Mouse (Mus musculus) erythroblast, embryonic 14.5 days (primary cell): Measurements from ENCODE around the gene Srsf3.

Source experiments
- GATA1 ChIP-seq: IDR thresholded peaks from 2 replicates; pipeline ENCODE4 v1.6.1; 2012; ENCODE audit warnings: low read length, inconsistent platforms, mixed read lengths
- TAL1 ChIP-seq: IDR thresholded peaks from 3 replicates; pipeline ENCODE4 v1.6.1; 2012; ENCODE audit warnings: low read length, inconsistent platforms, mixed read lengths

DNA sequence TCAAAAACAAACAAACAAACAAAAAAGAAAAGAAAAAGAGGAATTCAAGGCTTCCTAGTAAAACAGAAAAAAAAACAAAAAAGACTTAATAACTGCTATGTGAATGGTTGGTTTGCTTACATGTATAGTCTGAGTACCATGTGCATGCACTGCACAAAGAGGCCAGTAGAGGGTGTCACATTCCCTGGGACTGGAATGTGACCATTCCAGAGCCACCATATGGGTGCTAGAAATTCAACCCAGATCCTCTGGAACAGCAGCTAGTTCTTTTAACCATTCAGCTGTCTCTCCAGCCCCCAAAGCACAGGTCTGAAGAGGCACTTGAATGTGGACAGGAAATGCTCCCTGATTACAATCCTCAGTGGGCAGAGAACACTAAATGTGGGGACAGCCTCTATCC is 45.6 kb upstream of the Srsf3 start:
- TF ChIP-seq TAL1, result no peak
- no peak for TF ChIP-seq GATA1
